Mouse (Mus musculus) kidney, adult 9 months (tissue): ENCODE measurements at regions not wholly inside any gene's neighbourhood (a gene's known extent, or its start where the extent isn't known, plus 50 kb on each side); places are given as distances from the start of the nearest gene placed in this dataset.

ENCODE experiments used
- DNase-seq: peaks from one replicate; pipeline ENCODE4 v3.0.0; 2022

DNA sequence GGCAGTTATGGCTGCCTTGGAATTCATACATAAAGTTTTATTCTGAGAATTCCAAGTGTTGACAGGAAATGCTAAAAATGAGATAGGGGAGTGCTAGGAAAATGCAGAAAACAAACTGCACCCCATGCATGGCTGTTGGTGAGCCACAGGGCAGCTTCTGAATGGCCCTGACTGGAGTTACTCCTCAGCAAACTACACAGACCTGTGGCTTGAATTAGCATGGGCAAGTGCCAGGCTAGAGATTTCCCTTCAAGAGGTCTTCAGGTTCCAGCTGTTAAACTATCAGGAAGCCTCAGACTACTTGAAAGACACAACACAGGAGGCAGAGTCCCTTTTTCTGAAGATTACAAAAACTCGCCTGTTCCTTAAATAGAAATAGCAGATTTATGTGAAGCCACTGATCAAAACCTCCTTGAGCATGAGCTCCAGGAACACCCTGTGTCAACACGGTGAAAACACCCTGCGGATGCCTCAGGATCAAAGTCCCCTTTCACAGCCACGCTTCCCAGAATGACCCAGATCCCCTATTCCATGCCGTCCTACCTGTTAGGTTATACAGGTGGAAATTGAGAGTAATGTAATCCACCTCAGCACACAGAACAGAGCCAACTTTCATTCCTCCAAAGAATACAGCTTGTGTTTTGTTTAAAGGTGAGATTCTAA, 217.9 kb upstream of the Impg1 start:
- DNase-seq, result peak; percentile 33

DNA sequence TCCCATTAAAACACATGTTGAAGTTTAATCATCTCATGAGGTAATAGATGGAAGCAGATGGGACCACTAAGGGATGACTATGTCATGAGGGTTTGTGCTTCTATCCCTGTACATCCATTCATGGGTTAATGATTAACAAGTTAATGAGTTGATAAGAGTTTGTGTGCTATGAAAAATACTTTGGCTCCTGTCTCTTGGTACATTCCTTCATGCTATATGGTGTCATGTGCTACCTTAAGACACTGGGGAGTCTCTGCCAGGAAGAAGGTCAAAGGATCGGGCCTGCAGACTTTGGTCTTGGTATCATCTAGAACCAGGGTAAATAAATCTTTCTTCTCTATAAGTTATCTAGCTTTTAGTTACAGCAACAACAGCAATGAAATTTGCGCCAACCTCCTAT, 216.4 kb upstream of the Impg1 start:
- DNase-seq, result peak; percentile 4

DNA sequence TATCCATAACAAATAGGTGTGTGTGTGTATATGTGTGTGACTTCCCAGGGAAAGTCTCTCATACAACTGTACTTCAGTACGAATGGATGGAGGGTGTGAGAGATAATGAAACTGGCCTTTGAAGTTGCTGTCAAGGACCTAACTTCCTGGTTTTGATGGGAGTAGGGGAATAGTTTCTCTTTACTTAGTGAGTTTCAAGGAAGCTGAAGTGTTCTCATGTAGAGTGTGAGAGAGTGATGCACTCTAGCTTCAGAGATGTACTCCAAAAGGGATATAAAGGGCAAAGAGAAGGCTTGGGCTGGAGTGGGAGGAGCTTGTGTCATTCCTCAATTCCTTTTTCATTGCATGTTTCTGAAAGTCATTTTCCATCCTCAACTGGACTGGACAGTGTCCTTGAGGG, 206.2 kb upstream of the Impg1 start:
- no peak for DNase-seq

DNA sequence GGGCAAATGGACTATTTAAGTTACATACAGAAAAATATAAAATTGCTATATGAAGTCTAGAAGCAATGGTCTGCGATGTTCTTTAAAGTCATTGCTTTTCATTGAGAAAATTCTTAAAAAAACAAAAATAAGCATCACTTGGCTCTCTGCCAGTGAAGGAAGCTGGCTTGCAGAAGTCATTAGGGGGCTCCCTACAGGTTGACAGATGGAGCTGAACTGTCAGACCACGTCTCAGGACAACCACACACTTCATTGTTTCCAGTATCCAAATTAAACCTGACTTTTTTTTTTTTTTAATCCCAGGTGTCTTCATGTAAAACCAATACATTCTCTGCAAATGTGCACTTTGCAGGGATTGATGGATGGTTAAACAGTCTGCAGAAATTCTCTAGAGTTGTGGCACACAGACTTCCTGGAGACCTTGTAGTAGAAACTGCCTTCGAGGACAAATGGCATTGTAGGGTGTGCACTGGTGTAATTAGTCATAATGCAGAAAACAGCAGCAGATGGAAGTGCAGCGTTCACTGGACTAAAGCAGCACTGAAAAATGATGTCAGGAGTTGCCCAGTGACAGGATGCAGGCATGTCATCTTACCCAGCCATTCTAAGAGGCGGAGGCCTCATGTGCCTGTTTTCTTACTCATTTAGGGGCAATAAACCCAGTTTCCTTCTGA, 203.4 kb upstream of the Impg1 start:
- no peak for DNase-seq

DNA sequence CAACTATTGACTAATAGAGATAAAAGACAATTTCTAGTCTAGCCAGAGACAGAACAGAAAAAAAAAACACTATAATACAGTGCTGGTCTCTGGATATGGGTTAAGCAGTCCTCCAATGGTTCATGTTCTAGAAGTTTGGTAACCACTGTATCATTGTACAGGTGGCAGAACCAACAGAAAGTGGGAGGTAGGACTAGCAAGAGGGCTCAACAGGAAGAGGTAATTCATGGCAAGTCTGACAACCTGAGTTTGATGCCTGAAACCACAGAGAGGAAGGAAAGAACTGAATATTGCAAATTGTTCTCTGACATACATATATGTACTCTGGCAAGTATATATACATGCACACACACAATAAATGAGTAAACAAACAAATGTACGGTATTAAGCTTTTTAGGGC, 193.5 kb upstream of the Impg1 start:
- no peak for DNase-seq

DNA sequence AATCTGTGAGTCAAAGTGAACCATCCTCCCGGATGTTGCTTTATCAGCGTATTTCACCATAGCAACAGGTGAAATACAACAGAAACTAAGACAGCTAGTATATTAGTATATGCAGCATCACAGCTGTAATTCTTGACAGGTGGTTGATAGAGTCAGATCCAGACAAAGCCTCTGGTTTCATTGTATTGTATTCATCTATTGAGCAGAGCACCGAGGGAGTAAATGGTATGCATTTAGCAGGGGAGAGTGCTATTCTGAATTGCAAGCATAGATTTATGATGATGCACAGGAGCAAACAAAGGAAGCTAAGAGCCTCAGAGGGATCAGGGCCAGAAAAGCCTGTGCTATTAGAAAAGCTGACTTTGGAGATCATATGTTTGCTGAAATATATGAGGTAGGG, 149.8 kb upstream of the Impg1 start:
- DNase-seq, result no peak

DNA sequence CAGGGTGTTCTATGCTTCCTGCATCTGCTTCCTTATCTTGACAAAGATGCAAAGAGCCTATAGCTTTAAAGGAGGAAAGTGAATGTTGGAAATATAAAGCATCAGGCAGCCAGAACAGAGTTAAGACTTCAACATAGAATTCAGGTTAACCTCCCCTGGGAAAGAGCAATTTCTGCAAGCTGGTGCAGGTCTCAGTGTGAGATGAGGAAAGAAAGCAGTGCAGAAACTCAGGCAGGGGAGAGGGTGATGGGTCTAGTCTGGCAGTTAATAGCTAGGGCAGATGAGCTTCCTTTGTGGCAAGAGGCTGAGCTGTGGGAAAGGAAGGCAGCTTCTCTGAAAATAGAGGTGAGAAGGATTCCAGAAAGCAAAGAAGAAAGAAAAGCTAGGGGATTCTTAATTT, 134.7 kb upstream of the Impg1 start:
- no peak for DNase-seq

DNA sequence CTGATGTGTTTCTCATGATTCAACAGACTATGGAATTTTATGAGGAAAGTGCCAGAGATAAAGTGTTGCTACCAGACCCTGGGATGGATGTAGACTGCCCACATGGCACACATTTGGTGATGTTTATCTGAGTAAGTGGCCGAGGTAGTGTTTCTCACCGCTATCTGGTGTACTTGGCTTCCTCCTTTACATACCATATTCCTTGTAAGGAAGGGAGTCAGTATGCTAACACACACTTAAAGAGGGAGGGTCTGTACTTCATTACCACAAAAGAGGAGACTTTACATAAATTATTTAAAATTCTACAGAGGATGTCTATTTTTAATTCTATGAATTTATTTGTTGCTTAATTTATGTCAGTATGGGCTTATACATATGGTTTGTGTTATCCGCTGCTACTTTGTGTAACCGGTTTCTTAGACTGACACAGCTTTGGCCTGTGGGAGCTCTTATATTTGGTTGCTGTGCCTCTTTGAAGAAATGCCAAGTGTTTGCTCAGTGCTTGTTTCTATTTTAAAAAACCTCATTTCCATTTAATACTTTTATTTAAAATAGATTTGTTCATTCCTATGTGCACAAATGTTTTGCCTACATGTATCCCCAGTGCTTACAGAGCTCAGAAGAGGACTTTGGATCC, 100.2 kb upstream of the Impg1 start:
- no peak for DNase-seq

DNA sequence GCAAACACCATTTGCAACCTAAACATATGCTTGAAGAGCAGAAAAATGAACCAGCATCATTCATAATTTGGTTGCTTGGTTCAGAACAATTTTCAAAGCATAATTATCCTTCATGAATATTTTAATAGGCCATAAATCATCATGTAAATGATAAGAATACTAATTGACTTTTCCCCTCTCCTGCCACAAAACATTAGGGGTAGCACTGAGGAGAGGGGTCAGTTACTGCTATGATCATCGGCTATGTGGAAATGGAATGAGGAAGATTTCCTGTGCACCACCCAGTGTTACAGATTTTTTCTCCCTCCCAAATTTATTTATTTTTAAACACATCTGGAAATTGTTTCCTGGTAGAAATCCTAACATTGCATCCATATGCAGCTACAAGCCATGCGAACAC, 98.4 kb upstream of the Impg1 start:
- no peak for DNase-seq

DNA sequence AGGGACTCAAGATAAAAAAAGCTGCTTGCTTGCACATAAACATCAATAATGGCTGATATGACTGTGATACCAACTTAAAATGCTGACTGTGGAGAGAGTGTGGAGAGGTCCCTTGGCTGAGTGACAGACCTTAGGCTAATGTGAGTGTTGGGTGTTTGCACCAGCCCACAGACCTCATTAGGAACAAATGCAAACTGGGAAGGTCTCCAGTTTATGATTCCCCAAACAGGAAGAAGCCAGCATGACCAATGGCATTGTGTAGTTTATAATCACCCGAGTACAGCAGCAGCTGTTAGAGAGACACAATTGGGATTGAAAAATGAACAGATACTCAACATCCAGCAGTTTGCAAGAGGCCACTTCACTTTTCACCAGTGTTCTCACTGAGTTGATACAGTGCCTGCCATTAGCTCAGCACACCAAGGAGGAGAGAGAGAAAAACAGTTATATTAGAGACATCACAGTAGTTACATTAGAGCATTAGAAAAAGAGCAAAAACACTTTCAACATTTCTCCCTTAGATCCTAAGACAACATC, 90.3 kb upstream of the Impg1 start:
- DNase-seq, result no peak
